Mouse (Mus musculus): Measurements from ENCODE around the gene Usp15. TPM values are rescaled to one million over a fixed set of nuclear protein-coding genes. Genes with fewer than 3 reads are reported as not detected.

Usp15 gene
- total RNA-seq, 2 experiments from 2014 or later = 90.1 to 90.4 TPM

- DNase-seq (ENCODE audit: low spot score in 2 of 2) = no peak
Observed at GRCm38 (mm10) chr10:123182391-123182790, 14.4 kb downstream of the Usp15 start.

GRCm38 (mm10) chr10:123175771-123176170, 21.0 kb downstream of the Usp15 start:
- DNase-seq (ENCODE audit: low spot score in 2 of 2) = no peak

DNA sequence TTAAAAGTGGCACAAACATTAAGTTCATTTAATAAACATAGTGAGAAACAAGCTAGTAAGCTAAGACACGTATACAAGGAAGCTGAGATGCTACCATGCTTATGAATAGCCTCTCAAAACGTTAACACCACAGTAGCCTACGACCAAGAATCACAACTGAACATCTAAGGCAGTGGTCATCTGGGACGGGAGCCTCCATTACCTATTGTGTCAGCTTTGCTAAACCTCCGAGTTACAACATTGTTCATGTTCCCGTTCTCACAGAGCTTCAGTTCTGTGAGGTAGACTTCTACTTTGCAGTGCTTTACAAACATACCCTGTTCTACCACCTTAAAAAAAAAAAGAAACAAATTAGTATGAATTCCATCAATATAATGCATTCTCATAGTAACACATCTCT, 25.9 kb downstream of the Usp15 start:
- DNase-seq (ENCODE audit: low spot score in 2 of 2) = no peak

GRCm38 (mm10) chr10:123165542-123165941, 31.3 kb downstream of the Usp15 start:
- DNase-seq (ENCODE audit: low spot score in 2 of 2) = no peak

GRCm38 (mm10) chr10:123160508-123160907, 36.3 kb downstream of the Usp15 start:
- DNase-seq (ENCODE audit: low spot score in 2 of 2) = no peak

GRCm38 (mm10) chr10:123159316-123159715, 37.5 kb downstream of the Usp15 start:
- DNase-seq (ENCODE audit: low spot score in 2 of 2) = no peak

DNA sequence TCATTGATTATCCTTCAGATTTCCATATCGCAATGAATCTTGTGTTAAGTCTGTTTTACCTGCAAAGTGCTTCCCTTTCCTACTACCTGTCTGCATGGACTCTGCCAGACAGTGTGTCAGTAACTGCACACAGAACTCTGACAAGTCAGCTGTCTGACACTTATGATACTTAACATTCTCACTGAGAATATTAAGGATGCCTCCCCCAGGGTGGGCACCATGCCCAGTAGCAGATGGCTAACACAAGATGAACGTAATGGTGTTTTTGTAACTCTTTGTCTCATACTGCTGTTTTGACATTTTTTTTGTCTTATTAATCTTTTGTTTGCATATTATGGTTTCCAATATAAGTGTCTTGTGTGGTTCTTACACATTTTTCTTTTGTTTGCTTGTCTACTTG, 40.4 kb downstream of the Usp15 start:
- peak; percentile 52 to 85 for DNase-seq (ENCODE audit: low spot score in 2 of 2)

DNA sequence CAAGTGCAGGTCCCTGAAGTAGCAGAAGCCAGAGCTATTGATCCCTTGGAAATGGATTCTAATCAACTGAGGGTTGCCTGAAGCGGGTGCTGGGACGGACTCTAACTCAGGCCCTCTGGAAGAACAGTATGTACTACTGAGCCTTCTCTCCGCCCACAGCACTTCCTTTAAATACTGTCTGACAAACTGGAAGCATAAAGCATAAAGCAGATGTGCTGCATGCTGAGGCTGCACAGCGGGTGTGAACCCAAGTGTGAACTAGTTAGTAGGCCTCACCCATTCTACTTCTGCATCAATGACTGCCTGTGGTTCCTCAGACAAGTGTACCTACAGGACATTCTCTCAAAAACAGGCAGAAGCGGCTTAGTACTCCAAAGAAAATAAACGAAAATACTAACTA, 41.0 kb downstream of the Usp15 start:
- no peak for DNase-seq (ENCODE audit: low spot score in 2 of 2)

DNA sequence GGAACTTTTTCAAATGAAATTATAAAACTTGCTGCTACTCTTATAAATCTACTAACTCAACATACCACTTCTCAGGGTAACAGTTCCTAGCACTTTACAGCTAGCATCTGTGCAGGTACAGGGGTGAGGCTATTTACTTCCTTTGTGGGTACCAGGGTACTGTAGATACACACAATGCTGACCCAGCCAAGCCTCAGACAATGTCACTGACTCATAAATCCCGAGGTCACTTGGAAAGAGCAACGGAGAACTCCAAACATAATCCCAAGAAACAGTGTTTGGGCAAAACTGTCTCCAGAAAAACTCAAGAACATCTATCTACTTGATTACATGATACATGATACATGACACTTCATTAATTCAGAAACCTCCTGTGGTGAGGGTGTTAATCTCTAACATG, 43.5 kb downstream of the Usp15 start:
- no peak for DNase-seq (ENCODE audit: low spot score in 2 of 2)

DNA sequence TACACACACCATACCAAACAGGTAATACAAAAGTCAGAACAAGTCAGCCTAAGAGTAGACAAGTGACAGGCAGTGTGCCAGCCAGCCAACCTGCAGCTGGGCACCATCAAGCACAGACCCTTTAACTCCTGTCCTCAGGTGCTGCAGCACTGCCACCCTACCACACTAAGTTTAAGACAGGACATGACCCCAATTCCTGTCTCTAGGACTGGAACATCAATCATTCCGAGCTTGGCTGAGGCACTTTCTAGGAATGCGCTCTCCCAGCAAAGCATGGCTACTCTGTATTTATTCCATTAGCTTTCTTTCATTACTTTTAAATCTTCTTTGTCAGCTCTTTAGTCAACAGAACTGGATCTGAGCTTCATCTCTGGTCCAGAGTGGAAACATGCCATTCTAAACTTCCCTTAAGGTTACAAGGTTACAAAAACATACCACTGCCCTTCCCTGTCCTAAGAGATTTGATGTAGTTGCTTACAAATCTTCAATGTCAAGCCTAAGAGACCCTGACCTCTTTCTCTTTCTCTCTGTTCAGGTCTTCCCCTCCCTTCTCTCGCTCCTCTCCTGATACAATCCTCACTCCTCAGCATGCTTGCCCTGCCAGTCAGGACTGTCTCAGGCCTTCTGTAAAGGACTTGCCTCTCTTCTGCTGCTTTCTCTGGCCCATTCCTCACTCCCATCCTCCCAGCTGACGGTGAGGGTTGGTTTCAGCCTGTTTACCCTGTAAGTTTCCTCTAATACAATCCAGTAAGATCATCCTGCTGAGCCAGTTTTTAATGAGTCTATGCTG, 48.6 kb downstream of the Usp15 start:
- DNase-seq (ENCODE audit: low spot score in 2 of 2) = no peak

GRCm38 (mm10) chr10:123147180-123147579, 49.6 kb downstream of the Usp15 start:
- peak in 1 of 2 experiments; percentile 26 for DNase-seq (ENCODE audit: low spot score in 2 of 2)

- DNase-seq (ENCODE audit: low spot score in 2 of 2) = no peak
Observed at GRCm38 (mm10) chr10:123146349-123146748, 50.4 kb downstream of the Usp15 start.

- peak in 1 of 2 experiments; percentile 56 for DNase-seq (ENCODE audit: low spot score in 2 of 2)
Observed at GRCm38 (mm10) chr10:123144256-123144655, 52.5 kb downstream of the Usp15 start.

DNA sequence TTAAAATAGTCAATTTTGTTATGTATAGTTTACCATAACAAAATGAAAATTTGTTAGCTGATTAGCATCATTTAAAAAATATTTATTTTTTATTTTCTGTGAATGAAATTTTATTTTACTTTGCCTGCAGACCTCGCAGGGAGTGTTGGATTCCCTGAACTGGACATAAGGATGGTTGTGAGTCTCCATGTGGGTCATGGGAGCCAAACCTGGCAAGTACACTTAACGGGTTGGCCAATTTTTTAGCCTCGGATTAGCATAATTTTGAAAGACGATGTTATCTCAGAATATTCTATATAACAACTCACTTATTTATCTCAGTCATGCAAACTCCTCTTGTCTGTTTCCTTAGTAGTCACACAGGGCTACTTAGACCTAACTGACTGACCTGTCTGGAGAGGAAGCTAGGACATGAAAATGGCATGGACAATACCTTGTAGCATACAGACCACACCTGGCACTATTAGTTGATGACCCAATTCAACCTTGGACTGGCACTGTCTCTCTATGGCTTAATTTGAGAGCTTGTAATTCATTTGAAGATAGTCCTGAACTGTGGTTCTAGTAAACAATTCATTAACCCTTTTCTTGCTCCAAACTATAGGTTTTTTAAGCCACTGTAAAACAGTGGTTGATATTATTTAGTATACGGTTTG, 54.3 kb downstream of the Usp15 start:
- DNase-seq (ENCODE audit: low spot score in 2 of 2) = no peak

DNA sequence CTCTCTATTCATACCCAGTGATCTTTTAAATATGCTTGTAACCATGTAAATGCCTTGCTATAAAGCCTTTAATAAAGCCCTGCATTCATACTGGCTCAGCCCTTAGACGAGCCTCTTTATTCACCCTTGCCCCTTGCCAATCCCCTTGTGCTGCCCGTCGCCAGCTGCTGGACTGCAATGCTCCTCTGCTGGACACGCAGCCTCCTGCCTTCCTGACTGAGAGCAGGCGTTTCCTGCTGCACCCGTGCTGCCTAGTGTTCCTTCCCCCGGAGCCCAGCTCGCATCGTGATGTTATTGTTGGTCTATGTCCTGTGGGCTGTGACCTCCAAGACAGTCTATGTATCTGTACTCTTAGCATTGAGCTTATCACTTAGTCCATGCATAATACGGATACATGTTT, 61.0 kb downstream of the Usp15 start:
- no peak for DNase-seq (ENCODE audit: low spot score in 2 of 2)

- no peak for DNase-seq (ENCODE audit: low spot score in 2 of 2)
Observed at GRCm38 (mm10) chr10:123131487-123131886, 65.3 kb downstream of the Usp15 start.

DNA sequence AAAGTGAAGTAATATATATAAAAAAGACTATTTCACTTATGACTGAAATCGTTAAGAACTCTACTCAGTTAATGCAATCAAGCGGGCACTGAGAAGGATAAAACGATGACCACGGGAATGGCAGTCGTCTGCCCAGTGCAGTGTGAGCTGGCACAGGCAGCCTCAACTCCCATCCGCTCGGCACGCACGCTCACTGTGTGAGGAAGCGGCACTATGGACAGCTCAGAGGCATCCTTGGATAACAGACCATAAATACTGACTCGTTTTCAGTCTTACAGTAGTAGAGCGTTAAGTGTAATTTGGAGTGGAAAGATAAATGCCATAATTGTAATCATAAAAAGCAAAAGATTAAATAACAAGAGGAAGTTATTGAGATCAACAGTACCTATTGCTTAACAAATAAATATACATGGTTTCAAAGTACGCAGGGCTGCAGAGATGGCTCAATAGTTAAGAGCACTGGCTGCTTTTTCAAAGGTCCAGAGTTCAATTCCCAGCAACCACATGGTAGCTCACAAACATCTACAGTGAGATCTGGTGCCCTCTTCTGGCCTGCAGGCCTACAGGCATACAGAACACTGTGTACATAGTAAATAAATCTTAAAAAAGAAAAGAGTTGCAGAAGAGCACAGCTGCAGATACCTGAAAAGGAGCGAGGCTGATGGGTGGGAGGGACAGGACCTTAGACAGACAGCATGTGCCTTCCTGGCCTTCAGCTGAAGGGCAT, 76.0 kb downstream of the Usp15 start:
- DNase-seq (ENCODE audit: low spot score in 2 of 2) = no peak

- DNase-seq (ENCODE audit: low spot score in 2 of 2) = no peak
Observed at GRCm38 (mm10) chr10:123116861-123117260, 79.9 kb downstream of the Usp15 start.

- DNase-seq (ENCODE audit: low spot score in 2 of 2) = no peak
Observed at GRCm38 (mm10) chr10:123113466-123113865, 83.3 kb downstream of the Usp15 start.

DNA sequence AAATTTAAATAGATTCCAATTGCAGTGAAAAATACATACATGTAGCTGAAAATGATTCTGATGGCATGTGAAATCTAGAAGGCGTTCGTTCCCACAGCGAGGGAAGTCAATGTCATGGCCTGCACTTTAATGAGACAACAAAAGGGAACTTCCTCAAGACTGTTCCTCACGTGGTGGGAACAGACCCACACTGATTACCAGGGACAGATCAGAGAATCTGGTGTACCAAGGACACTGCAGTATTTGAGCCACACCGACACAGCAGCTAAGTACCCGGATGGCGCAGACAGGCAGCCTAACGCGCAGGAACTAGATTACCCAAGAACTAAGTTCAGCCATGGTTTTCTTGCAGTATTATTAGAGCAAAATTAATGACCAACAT, 84.0 kb downstream of the Usp15 start:
- DNase-seq (ENCODE audit: low spot score in 2 of 2) = no peak

GRCm38 (mm10) chr10:123112056-123112786, 84.6 kb downstream of the Usp15 start:
- DNase-seq (ENCODE audit: low spot score in 2 of 2) = no peak

All from layer of hippocampus, adult 18-20 months (tissue).